Mouse (Mus musculus) layer of hippocampus, postnatal 14 days (tissue): ENCODE measurements around the gene Amfr. TPM values are rescaled to one million over a fixed set of nuclear protein-coding genes. Genes with fewer than 3 reads are reported as not detected.

Experiments
- DNase-seq, 2 experiments: peaks; one replicate each; pipeline ENCODE4 v3.0.0; 2021 to 2022; ENCODE audit warnings: low spot score in 2 of 2, mixed read lengths in 1 of 2
- long read RNA-seq, 2 experiments: library from polyadenylated mRNA; stranded (forward); transcript quantifications; one replicate each; pipeline ENCODE4 v2.0.0; 2021
- total RNA-seq, 2 experiments: library from RNA; stranded (reverse); gene quantifications; 2 replicates each; pipeline ENCODE4 v1.2.3; 2021

Gene Amfr
- total RNA-seq = 100 to 1,000 TPM; 131 to 135 TPM
- long read RNA-seq, experiment 1, transcript Amfr-203 (3 exons, 779 nt) = minor isoform, 5 of 225 reads
- long read RNA-seq, experiment 1, transcript Amfr-201 (14 exons, 3,880 nt) = major isoform, 195 of 225 reads
- long read RNA-seq, experiment 1, partial matches to known transcripts = 5 of 225 reads
- long read RNA-seq, experiment 1, other reads (novel, unspliced or antisense) = 20 of 225 reads
- long read RNA-seq, experiment 2, transcript Amfr-201 (14 exons, 3,880 nt) = major isoform, 228 of 280 reads
- long read RNA-seq, experiment 2, partial matches to known transcripts = 15 of 280 reads
- long read RNA-seq, experiment 2, other reads (novel, unspliced or antisense) = 34 of 280 reads

DNA sequence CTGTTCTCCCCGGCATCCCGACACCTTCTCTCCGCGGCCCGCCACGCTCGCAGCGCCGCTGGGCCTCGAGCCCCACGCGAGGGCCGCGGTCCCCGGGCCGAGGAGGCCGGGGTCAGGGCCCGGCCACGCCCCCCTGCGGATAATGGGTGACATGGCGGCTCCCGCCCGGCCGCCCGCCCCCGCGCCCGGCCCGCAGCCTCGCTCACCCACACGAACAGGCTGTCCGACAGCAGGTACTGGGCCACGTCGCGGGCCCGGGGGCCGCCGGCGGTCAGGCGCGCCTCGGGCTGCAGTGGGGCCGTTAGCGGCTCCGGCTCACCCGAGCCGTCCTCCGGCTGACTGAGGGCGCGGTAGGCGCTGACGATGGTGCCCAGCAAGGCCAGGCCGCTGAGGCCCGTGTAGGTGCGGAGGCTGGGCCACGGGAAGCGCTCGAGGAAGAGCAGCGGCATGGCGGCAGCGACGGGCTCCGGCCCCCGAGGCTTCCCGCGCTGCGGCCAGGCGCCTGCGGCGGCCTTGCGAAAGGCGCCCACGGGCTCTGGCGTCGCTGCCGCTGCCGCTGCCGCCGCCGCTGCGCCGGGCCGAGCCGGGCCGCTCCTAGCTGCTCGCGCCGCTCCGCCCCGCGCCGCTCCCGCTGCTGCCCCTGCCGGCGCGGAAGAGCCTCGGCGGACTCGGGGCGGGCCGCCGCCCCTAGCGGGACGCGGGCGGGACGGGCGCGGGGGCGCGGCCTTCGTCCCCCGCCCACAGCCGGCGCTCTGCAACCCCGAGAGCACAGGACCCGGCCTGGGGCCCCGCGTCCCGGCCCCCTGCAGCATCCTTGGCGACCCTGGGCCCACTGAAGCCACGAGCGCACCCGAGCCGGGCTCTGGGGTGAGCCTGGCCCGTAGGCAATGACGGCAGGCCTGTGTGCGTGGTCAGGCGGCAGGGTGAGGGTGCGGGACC lies at the start of gene Amfr:
TSS of gene Amfr (minus strand) at position 830 of the 939 bp plus-strand sequence.
- DNase-seq = peak; percentile 34 to 59

DNA sequence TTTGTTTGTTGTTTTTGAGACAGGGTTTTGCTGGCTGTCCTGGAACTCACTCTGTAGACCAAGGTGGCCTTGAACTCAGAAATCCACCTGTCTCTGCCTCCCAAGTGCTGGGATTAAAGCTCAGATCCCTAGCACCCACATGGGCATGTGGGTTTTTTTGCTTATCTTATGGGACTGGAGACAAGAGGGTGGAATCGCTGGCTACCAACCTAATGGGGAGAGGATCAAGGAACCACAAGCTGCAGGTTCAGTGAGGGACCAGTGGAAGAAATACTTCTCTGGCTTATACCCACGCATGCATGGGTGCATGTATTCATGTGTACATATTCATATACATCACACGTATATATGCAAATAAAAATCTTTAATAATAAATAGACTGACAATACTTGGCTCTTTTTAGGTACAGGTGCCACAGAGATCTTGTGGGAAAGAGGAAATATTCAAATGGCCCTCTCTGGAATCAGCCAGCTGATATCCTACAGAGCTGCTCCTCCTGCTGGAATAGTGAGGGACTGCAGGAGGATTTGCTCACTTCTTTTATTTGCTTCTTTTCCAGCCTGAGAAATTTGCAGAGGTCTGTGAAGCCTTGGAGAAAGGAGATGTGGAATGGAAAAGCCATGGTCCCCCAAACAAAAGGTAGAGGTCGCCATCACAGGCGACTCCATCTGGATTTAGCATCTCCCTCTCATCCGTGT lies 44.7 kb upstream of the Amfr start:
- DNase-seq = peak; percentile 59 to 75

DNA sequence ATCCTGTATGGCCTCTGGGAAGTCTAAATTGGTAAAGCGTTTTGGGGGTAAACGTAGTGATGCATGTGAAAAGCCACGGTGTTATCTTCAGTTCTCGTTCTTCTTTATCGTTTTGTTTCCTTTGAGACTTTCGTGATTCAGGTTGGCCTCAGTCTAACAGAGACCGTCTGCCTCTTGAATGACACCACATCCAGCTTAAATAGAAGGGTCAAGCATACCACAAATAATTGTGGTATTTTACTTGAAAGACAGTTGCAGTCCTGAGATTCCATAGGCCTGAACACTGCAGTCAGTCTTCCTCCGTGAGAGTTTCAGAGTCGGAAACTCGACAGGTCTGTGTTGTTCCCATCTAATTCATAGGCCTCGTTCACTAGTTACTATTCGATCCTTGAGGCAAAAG lies 40.1 kb upstream of the Amfr start:
- no peak for DNase-seq

DNA sequence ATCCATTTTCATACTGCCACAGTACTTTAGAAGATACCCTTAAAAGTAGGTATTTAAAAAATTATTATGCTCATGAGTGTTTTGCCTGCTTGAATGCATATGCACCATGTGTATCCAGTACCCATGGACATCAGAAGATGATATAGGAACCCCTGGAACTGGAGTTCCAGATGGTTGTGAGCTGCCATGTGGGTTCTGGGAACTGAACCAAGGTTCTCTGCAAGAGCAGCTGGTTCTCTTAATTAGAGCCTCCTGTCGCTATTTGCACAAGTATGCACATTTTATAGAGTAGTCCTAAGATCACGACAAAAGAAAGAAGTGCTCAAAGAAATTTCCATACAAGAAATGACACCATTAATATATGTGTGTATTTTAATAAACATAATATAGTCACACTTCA lies 35.2 kb upstream of the Amfr start:
- DNase-seq = peak in 1 of 2 experiments; percentile 71

DNA sequence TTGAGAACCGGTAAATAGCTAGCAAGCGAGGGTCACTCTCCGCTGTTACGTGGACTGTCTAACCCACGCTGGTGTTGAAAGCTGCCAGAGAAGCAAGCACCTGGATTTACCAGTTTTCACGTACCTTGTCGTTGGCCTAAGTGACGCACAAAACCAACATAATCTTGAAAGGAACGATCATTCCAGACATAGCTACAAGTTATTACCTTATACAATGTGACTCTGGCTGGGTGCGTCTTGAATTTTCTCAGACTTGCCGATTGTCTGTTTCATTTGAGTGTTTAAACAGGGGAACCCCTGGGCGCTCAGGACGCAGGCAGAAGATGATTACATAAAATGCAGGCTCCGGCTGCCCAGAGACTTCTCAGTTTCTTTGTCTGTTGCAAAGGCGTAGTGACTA lies 25.2 kb upstream of the Amfr start:
- no peak for DNase-seq

DNA sequence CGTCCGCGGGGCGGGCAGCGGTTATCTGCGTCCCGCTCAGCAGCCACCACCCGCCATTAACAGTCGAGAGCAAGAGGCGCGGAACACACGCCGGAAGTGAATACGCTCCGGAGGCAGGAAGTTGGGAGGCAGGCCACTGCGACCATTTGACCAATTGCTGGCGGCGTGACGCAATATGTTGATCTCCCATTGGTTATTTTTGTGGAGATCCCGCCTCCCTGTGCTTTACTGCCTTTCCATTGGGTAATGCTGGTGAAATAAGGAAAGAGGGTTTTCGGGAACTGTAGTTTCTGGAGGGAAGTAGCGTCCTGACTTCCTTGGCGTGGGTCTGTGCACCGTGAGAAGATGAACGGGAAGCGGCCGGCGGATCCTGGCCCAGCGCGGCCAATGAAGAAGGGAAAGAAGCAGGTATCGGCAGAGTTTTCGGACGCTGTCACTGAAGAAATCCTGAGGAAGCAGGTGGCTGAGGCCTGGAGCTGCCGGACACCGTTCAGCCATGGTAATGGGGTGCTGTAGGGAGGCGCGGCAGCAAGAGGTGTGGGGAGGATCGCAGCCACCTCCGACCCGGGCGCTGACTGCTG lies 24.4 kb upstream of the Amfr start, which contains the start of the genes Nudt21 and Ogfod1:
TSS of gene Nudt21 (minus strand) at position 88 of the 581 bp plus-strand sequence.
TSS of gene Ogfod1 (plus strand) at position 255 of the 581 bp plus-strand sequence.
- peak; percentile 93 to 99 for DNase-seq

DNA sequence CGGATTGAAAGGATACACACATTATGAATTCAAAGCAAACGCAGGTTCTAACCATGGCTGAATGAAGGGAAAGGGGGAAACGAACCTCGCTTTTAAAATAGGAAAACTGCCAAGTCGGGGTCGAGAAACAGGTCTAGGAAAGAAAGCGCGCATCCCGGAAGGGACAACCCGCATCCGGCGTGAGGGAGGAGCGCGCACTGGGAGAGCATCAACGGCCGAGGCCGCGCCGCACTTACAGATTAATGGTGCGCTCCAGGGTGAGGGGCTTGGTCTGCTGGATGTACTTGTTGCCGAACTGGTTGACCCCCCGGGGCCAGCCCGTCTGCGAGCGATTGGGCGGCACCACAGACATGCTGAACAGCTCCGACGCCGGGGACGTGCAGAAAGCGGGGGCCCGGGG lies 23.9 kb upstream of the Amfr start:
- DNase-seq = peak; percentile 67 to 74

DNA sequence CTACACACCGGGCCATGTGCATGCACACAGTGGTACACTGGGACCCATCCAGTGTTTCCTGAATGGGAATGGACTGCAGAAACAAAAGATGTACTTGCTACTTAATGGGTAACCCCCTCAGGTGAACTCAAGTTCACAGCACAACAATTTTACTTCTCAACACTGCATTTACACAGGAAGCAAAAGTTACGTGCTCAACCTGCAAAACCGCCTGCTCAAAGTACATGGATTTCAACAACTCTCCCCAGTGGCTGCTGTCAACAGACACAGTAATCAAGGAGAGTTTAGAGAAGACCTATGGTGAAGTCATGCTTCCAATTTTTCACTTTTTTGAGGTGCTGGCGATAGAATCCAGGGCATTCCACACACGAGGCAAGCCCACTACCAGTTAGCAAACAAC lies 22.6 kb upstream of the Amfr start:
- no peak for DNase-seq

DNA sequence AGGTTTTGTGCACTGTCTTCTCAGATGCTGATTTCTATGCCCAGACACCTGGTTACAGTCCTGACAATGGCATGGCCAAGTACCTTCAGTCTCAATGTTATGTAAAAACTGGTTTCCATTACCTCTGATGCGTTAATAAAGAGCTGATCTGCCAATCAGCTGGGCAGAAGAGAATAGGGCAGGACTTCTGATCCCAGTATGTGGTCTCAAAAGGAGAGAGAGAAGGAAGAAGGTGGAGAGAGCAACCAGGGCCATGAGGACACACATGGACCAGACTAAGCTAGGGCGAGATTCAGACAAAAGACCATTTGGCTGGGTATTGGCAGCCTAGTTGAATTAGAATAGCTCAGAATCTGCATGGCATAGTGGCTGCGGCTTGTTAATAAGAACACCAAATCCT lies 21.0 kb upstream of the Amfr start:
- DNase-seq = no peak

DNA sequence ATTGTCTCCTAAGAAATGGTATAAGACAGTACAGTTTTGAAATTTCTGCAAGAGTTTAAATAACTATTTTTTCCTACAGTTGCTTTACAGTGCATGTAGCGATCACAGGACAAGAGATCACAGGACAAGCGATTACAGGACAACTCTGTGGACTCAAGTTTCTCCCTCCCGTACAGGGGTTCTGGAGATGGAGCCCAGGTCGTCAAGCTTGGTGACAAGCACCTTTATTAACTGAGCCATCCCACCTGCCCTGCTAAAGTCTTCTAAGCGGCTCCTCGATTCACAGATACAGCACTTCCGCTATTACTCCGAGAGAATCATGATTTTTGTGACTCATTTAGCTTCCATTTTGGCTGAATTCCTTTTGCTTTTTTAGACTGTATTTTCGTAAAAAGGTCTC lies 17.1 kb upstream of the Amfr start:
- no peak for DNase-seq

DNA sequence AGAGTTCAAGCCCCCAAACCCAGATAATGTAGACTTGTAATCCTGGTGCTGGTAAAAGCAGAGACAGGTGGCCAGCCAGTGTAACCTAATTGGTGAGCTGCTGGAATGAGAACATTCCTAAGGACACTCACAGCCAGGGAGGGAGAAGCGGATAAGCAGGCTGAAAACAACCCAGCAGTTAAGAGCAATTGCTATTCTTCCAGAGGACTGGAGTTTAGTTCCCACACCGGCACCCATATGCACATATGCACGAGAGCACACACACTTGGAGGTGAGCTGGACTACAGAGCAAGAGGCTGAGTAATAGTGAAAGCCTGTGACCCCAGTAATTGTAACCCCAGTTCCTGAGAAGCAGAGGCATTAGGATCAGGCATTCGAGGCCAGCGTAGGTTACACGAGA lies 11.3 kb upstream of the Amfr start:
- DNase-seq = no peak

DNA sequence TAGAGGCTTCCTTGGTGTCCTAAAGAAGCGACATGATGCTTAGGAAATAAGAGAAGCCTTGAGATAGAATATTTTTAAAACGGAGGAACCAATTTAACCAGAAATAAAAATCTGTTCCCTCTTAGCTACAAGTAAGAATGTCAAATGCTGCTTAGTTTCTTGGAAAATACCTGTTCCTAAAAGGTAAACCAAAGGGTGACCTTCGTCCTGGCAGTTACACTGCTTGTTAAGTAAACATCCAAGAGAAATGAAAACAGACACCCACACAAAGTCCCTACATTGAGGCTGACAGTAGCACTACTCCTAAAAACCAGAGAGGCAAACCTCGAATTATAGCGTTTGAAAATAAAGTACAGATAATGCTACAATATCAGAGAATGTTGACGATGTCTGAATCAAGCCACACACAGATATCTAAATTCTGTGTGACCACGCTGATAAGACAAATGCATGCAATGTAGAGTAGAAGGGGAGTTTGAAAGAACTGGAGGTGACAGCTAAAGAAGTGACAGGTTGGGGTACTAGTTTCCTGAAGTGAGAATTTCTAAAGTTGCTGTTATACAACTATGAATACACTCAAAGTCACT lies 477 bp upstream of the Amfr start:
- DNase-seq = no peak

DNA sequence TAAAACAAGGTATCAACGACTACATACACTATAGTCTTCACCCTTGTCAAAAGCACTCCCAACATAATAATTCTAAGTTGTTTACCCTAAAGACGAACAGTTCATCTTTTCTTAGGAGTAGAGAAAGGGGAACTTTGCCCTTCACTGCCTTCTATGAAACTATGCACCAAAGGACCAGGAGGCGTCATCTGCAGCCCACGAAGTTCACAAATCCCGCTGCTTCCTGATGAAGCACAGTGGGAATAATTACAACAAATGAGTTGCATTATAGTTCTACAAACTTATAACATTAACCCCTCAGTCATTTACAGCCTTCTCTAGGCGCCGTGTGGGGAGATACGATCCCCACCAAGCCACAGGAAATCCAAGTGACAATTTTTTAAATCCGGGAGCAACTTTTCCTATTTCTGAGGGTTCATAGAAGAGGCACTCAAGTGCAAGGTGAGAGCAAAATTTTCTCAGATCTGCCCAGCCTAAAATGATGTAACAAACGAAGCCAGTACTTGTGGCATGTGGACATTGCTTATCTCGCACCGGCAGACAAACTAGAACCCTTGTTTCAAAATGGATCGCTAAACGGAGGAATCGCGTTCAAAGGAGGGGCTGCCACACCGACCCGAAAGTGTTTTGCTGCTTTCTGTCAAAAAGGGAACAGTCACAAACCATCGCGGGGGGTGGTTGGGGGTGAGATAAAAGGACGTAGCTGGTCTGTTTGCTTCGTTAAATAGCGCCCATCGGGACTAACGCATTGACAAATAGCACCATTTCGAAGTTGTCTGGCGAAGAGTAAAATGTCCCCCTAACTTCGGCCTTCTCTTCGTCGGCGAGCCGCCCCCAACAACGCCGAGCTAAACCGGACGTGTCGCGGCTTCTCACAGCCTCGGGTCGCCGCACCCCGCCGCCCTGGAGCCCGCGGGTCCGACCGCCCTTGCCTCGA lies 1.3 kb downstream of the Amfr start:
- DNase-seq = no peak

DNA sequence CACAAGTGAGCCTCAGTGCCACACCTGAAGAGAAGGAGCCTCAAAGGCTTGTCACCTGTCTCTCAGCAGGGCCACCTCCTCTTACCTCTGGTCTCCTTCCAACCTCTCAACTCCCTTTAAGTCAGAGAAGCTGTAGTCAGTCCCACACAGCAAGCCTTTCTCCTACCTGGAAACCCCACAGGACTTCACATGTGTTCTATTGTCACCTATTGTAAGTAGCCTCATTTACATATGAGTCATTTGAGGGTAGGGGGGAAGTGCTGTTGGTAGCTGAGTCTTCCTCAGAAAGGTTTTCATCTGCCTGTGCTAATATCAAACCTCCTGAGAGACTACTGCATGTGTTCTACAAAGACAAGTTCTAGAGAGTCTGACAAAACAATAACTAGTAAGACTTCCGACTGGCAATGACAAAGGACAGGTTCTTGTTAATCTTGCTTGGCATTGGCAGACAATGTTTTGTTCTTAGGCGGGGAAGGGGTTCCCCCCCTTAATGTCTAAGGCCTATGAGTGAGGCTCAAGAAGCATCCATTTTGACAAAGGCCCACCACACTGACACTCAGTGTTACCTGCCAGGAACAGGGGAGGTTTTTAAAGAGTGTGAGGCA lies 2.4 kb downstream of the Amfr start:
- no peak for DNase-seq

DNA sequence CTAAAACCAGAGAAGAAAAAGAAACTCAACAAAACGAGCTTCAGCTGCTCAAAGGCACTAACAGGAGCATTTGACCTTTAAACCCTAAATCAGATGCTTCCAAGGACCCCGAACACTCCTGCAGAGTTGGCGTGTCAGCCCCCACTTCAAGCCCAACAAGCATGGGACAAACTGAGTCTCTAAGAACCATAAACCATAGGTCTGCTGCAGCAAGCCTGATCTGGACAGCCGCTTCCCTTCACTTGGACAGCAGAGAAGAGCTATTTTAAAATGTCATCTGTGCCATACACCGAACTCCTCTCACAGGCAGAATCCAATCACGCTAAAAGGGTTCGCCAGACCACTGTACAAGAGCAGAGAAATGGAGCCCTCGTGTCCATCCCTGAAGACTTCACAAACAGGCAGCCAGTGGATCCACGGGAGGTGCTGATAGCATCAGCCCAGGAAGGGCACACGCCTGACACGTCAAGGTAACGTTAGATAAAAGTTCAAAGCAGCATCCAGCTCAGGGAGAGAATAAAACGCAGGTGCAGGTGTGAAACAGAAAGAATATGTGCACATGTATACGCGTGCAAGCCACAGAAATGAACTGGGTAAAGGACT lies 3.3 kb downstream of the Amfr start:
- no peak for DNase-seq

DNA sequence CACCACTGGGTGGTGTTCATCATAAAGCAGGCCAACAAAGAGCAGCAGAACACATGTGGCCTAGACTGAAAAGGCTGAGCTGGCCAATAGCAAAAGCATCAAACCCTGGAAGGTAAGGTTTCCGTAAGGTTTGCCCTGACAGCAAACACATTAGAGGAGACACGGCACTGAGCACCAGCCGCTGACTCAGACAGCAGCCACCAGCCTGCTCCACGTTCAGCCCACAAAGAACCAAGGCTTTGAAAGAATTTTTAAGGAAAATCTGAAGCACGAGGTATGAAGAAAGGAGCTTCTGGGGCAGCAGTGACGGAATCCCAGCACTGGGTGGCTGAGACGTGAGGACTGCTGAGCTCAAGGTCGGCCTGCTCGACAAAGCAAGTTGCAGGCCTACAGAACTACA lies 8.5 kb downstream of the Amfr start:
- no peak for DNase-seq

DNA sequence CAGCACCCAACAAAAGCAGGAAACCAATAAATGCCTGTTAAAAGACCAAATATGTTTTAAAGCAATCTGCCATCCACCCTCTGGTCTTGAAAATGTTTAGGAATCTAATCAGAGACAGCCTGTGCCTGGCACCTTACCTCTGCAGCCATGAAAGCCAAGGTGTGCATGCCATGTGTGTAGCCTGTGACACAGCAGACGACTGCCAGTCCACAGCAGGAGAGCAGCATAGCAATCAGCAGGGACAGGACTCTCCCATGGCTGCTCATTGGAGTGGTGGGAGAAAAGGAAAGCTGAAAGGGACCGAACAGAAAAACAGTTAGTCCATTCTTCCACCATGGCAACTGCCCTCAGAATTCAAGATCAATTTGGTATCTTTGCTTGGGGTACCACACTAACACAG lies 13.7 kb downstream of the Amfr start:
- no peak for DNase-seq

DNA sequence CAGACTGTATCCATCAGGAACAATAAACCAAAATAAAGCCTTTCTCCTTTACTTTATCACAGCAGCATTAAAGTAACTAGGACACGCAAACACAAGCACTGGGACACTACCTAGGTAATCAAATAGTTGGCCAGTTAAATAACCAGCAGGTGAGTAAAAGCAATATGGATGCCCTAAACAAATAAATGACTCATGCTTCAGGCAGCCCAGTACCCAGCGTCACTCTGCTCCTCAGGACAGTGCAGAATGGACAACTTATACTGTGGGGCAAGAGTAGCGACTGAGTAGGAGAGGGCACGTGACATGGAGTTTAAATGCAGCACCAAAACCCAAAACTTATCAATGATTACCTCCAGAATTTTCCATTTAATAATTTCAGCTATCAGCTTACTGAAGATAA lies 22.9 kb downstream of the Amfr start:
- no peak for DNase-seq

DNA sequence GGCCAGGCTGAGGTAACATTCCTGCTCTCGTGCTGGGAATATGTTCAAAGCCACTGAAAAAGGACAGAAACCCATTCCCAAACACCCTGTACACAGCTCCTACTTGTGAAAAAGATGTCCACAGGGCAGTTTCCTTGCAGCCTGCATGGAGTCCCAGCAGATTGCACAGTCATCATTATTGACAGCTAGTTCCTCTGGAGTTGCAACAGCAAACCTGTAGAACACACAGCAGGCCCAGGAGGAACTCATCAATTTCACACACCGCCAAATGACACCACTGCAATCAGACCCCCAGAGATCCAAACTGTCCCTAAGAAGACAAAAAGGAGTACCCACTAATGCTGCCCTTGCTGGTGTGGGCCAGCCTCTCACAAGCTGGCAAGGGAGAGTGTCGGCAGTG lies 27.9 kb downstream of the Amfr start:
- DNase-seq = no peak
